ENCODE assay signal across 10 mouse cellular contexts in the genomic region with DNA sequence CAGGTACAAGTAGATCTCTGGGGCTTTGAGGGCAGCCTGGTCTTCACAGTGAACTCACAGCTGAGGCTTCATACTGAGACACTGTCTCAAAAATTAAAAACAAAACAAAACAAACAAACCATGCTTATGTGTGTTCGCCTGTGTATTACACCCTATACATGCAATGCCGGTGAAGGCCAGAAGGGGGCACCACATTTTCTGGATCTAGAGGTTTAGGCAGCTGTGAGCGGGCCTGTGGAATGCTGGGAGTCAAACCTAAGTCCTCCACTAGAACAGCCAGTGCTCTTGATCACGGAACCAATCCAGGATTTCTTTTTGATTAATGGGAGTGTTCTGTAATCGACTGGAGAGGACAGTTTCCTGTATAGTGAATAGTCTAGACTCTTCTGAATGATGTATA. TPM values are rescaled to one million over a fixed set of nuclear protein-coding genes. Genes with fewer than 3 reads are reported as not detected.
DNase-seq lines count a peak whose midpoint lies in the region; ATAC-seq and TF ChIP-seq lines count a peak whose summit lies in the region.
"Had no signal": no experiment of that assay in that cellular context is flagged by ENCODE, and none has a peak within 500 bp of the region (broad histone marks: within the 10 kb centered on the region; RNA-seq: fewer than 3 reads in every experiment).

No protein-coding gene starts in this region.

- no peak for TF ChIP-seq EP300 in ES-Bruce4 (IDR thresholded peaks at IDR 0.05; ENCODE audit: insufficient read depth, low read depth, low read length)

- H3K4me1 ChIP-seq in liver, adult 2 months (ENCODE audit: control insufficient read depth, insufficient read depth, low read length), result no peaks in the 10 kb centered on the region
- no peaks in the 10 kb centered on the region for H3K4me1 ChIP-seq in liver, embryonic 11.5 days (replicated peaks; ENCODE audit: control insufficient read depth, insufficient read depth, low read length)
- no peaks in the 10 kb centered on the region for H3K4me1 ChIP-seq in ES-Bruce4 (ENCODE audit: control insufficient read depth, insufficient read depth, low read length)
- H3K4me1 ChIP-seq in neural tube, embryonic 11.5 days (ENCODE audit: control insufficient read depth, insufficient read depth, low read length), result no peaks in the 10 kb centered on the region
- H3K4me1 ChIP-seq: limb, embryonic 13.5 days had no signal

- H3K36me3 ChIP-seq in liver, adult 2 months (ENCODE audit: control insufficient read depth, insufficient read depth, low read length), result no peaks in the 10 kb centered on the region
- no peaks in the 10 kb centered on the region for H3K36me3 ChIP-seq in liver, embryonic 11.5 days (ENCODE audit: control insufficient read depth, insufficient read depth, low read length)
- H3K36me3 ChIP-seq in ES-Bruce4 (ENCODE audit: control insufficient read depth, insufficient read depth, low read length, poor library complexity, severe bottlenecking), result no peaks in the 10 kb centered on the region
- H3K36me3 ChIP-seq in neural tube, embryonic 11.5 days (ENCODE audit: control insufficient read depth, insufficient read depth, low read length), result no peaks in the 10 kb centered on the region
- H3K36me3 ChIP-seq: kidney, embryonic 15.5 days; limb, embryonic 13.5 days; neural tube, embryonic 12.5 days had no signal

- H3K27ac ChIP-seq in liver, adult 2 months (replicated peaks; ENCODE audit: insufficient read depth, low read depth, low read length), result no peak overlapping the region
- H3K27ac ChIP-seq in liver, embryonic 11.5 days (ENCODE audit: low read depth, low read length), result no peak overlapping the region
- H3K27ac ChIP-seq in ES-Bruce4 (ENCODE audit: insufficient read depth, low read length), result no peak overlapping the region
- no peak overlapping the region for H3K27ac ChIP-seq in neural tube, embryonic 11.5 days (ENCODE audit: low read depth, low read length)
- H3K27ac ChIP-seq: kidney, embryonic 15.5 days; limb, embryonic 13.5 days; neural tube, embryonic 12.5 days had no signal

- peak; percentile 49 for TF ChIP-seq CTCF in liver, adult 2 months (IDR thresholded peaks at IDR 0.05; ENCODE audit: low read depth, low read length)
- TF ChIP-seq CTCF in ES-Bruce4 (IDR thresholded peaks at IDR 0.05; ENCODE audit: low read depth, low read length), result peak; percentile 59
- TF ChIP-seq CTCF in brain, embryonic 14.5 days (IDR thresholded peaks at IDR 0.05; ENCODE audit: borderline replicate concordance, extremely low read depth, insufficient read depth, insufficient read length), result peak; percentile 44; the same call in 1 of the 2 replicates

- no peak for ATAC-seq in liver, embryonic 11.5 days (replicated peaks; ENCODE audit: low FRiP score)
- no peak for ATAC-seq in neural tube, embryonic 11.5 days (ENCODE audit: insufficient read depth, low FRiP score, low TSS enrichment)
- no peak for ATAC-seq in monocyte, adult 5-6 weeks (replicated peaks; ENCODE audit: insufficient number of reproducible peaks, low FRiP score, low TSS enrichment, poor library complexity, severe bottlenecking)

- no peak overlapping the region for H3K4me3 ChIP-seq in liver, adult 2 months (ENCODE audit: insufficient read depth, low read depth, low read length)
- no peak overlapping the region for H3K4me3 ChIP-seq in liver, embryonic 11.5 days (ENCODE audit: low read depth, low read length)
- no peak overlapping the region for H3K4me3 ChIP-seq in ES-Bruce4 (ENCODE audit: low read depth, low read length)
- no peak overlapping the region for H3K4me3 ChIP-seq in neural tube, embryonic 11.5 days (ENCODE audit: low read depth, low read length)
- H3K4me3 ChIP-seq: kidney, embryonic 15.5 days; limb, embryonic 13.5 days; neural tube, embryonic 12.5 days had no signal

- no peak overlapping the region for H3K4me2 ChIP-seq in liver, embryonic 11.5 days
- no peak overlapping the region for H3K4me2 ChIP-seq in neural tube, embryonic 11.5 days (ENCODE audit: low read depth)
- H3K4me2 ChIP-seq: kidney, embryonic 15.5 days; limb, embryonic 13.5 days; neural tube, embryonic 12.5 days had no signal

- no peak for TF ChIP-seq POLR2A in liver, adult 2 months (IDR thresholded peaks at IDR 0.05; ENCODE audit: extremely low read depth, insufficient read depth, low read length)
- TF ChIP-seq POLR2A in ES-Bruce4 (IDR thresholded peaks at IDR 0.05; ENCODE audit: insufficient read depth, low read length), result no peak
- no peak for TF ChIP-seq POLR2A in brain, embryonic 14.5 days (IDR thresholded peaks at IDR 0.05; ENCODE audit: borderline replicate concordance, extremely low read depth, insufficient read depth, insufficient read length, poor library complexity, severe bottlenecking)

- WGBS in liver, adult 2 months, result 64% methylated on average over 5 of the region's 5 CpGs
- WGBS in liver, embryonic 11.5 days, result 44% methylated on average over 5 of the region's 5 CpGs
- WGBS in neural tube, embryonic 11.5 days, result 51% methylated on average over 5 of the region's 5 CpGs

- DNase-seq in liver, adult 2 months (ENCODE audit: extremely low read depth, low read depth, low spot score), result no peak
- no peak for DNase-seq in liver, embryonic 11.5 days (ENCODE audit: low spot score)
- no peak for DNase-seq in brain, embryonic 14.5 days (ENCODE audit: low read depth)
- peak; percentile 29 for DNase-seq in neural tube, embryonic 11.5 days (ENCODE audit: low spot score)
- DNase-seq in lung, adult 18-20 months, result no peak

- H3K79me2 ChIP-seq in liver, adult 2 months (ENCODE audit: control insufficient read depth, insufficient read depth, low read length), result no peaks in the 10 kb centered on the region

- no peak overlapping the region for H3K9ac ChIP-seq in liver, adult 2 months (ENCODE audit: low read depth, low read length)
- no peak overlapping the region for H3K9ac ChIP-seq in liver, embryonic 11.5 days (ENCODE audit: low read depth, low read length)
- H3K9ac ChIP-seq in ES-Bruce4 (ENCODE audit: low read depth, poor library complexity, severe bottlenecking), result no peak overlapping the region
- H3K9ac ChIP-seq in neural tube, embryonic 11.5 days (ENCODE audit: low read length), result no peak overlapping the region
- H3K9ac ChIP-seq: kidney, embryonic 15.5 days; limb, embryonic 13.5 days; neural tube, embryonic 12.5 days had no signal

- H3K9me3 ChIP-seq in liver, embryonic 11.5 days (ENCODE audit: control insufficient read depth, low read length), result no peaks in the 10 kb centered on the region
- no peaks in the 10 kb centered on the region for H3K9me3 ChIP-seq in ES-Bruce4 (replicated peaks; ENCODE audit: control insufficient read depth, insufficient read depth, low read length, poor library complexity, severe bottlenecking)
- no peaks in the 10 kb centered on the region for H3K9me3 ChIP-seq in neural tube, embryonic 11.5 days (ENCODE audit: control insufficient read depth, low read length)
- H3K9me3 ChIP-seq: kidney, embryonic 15.5 days; limb, embryonic 13.5 days; neural tube, embryonic 12.5 days had no signal

- H3K27me3 ChIP-seq in liver, adult 2 months (ENCODE audit: control insufficient read depth, insufficient read depth, low read length), result no peaks in the 10 kb centered on the region
- no peaks in the 10 kb centered on the region; the same call in 1 of the 2 replicates for H3K27me3 ChIP-seq in liver, embryonic 11.5 days (replicated peaks; ENCODE audit: control insufficient read depth, insufficient read depth, low read length)
- H3K27me3 ChIP-seq in ES-Bruce4 (ENCODE audit: control insufficient read depth, insufficient read depth, low read length, poor library complexity, severe bottlenecking), result no peaks in the 10 kb centered on the region
- no peaks in the 10 kb centered on the region for H3K27me3 ChIP-seq in neural tube, embryonic 11.5 days (ENCODE audit: control insufficient read depth, insufficient read depth, low read length)
- H3K27me3 ChIP-seq: kidney, embryonic 15.5 days; neural tube, embryonic 12.5 days had no signal

RNA-seq across cellular contexts. Expression of gene Tnfrsf9, which starts 11.6 kb away (rescaled TPM):
- total RNA-seq in liver, adult 2 months (2014; rRNA removed), result 0.07 and 0.09 TPM in 2 replicates
- 0.05 and 0.15 TPM in 2 replicates for polyA plus RNA-seq in liver, adult 2 months (2012; rRNA removed)
- 0.21 and 0.26 TPM in 2 replicates for polyA plus RNA-seq in liver, embryonic 11.5 days (2014; fragmentation: Nextera tagmentation; extraction: Ambion mirVana)
- polyA plus RNA-seq in ES-Bruce4 (2011; ENCODE audit: insufficient read depth, insufficient read length, low read depth, missing spikeins), result 1.1 and 1.6 TPM in 2 replicates
- polyA plus RNA-seq in brain, embryonic 14.5 days (2012; rRNA removed), result 0.25 and 0.35 TPM in 2 replicates
- 0.20 and 0.39 TPM in 2 replicates for polyA plus RNA-seq in neural tube, embryonic 11.5 days (2014; fragmentation: Nextera tagmentation; extraction: Ambion mirVana)
- 14.3 to 47.8 TPM (median 28.4 TPM) in 3 replicates for total RNA-seq in monocyte, adult 5-6 weeks (2017)

RNA-seq across cellular contexts. Expression of gene Park7, which starts 11.7 kb away (rescaled TPM):
- total RNA-seq in liver, adult 2 months (2014; rRNA removed), result 281 and 324 TPM in 2 replicates
- 148 and 191 TPM in 2 replicates for polyA plus RNA-seq in liver, adult 2 months (2012; rRNA removed)
- polyA plus RNA-seq in liver, embryonic 11.5 days (2014; fragmentation: Nextera tagmentation; extraction: Ambion mirVana), result 526 and 535 TPM in 2 replicates
- 210 and 215 TPM in 2 replicates for polyA plus RNA-seq in ES-Bruce4 (2011; ENCODE audit: insufficient read depth, insufficient read length, low read depth, missing spikeins)
- 268 and 286 TPM in 2 replicates for polyA plus RNA-seq in brain, embryonic 14.5 days (2012; rRNA removed)
- 417 and 424 TPM in 2 replicates for polyA plus RNA-seq in neural tube, embryonic 11.5 days (2014; fragmentation: Nextera tagmentation; extraction: Ambion mirVana)
- total RNA-seq in monocyte, adult 5-6 weeks (2017), result 177 to 216 TPM (median 190 TPM) in 3 replicates
